Mouse (Mus musculus): ENCODE measurements around the gene Ribc1.
A peak's percentile ranks its signal among the peaks of the same experiment; 100 is the strongest.

- peak; percentile 89 for TF ChIP-seq POLR2A (IDR thresholded peaks at IDR 0.05; ENCODE audit: insufficient read length, low read depth)
- TF ChIP-seq REST (IDR thresholded peaks at IDR 0.05; ENCODE audit: insufficient read depth, insufficient read length), result no peak
- TF ChIP-seq POLR2AphosphoS2 (IDR thresholded peaks at IDR 0.05; ENCODE audit: insufficient read length, low read depth), result peak; percentile 89
- TF ChIP-seq CEBPB (IDR thresholded peaks at IDR 0.05; ENCODE audit: insufficient read depth, poor library complexity, severe bottlenecking), result no peak
- TF ChIP-seq MAX (IDR thresholded peaks at IDR 0.05; ENCODE audit: low read depth), result no peak
- TF ChIP-seq USF1 (IDR thresholded peaks at IDR 0.05; ENCODE audit: low read depth), result no peak
- peak in 1 of 3 experiments; percentile 63 for TF ChIP-seq MYOG (IDR thresholded peaks at IDR 0.05; ENCODE audit: control insufficient read depth in 1 of 3, insufficient read depth in 1 of 3, insufficient read length in 2 of 3, low read depth in 2 of 3)
- no peak for TF ChIP-seq TCF12 (IDR thresholded peaks at IDR 0.05; ENCODE audit: insufficient read depth, poor library complexity, severe bottlenecking)
- TF ChIP-seq MYOD1 (IDR thresholded peaks at IDR 0.05; ENCODE audit: control insufficient read depth in 1 of 3, insufficient read length in 2 of 3, low read depth in 2 of 3), result peak in 1 of 3 experiments; percentile 28
- no peak for TF ChIP-seq E2F4 (IDR thresholded peaks at IDR 0.05; ENCODE audit: insufficient read depth)
- TF ChIP-seq TCF3 (IDR thresholded peaks at IDR 0.05; ENCODE audit: insufficient read length, low read depth), result no peak
- no peak for TF ChIP-seq SRF (IDR thresholded peaks at IDR 0.05; ENCODE audit: control insufficient read depth, insufficient read length, low read depth)
Observed at GRCm38 (mm10) chrX:152001737-152002710, 14.1 kb downstream of the Ribc1 start, which contains the start of gene Hsd17b10.
